Mouse (Mus musculus): ENCODE results near the gene Pak1. TPM values are rescaled to one million over a fixed set of nuclear protein-coding genes. Genes with fewer than 3 reads are reported as not detected.
"Not testable (repeated sequence)": the region's sequence is repeated elsewhere in the genome, so short reads cannot be mapped to it uniquely, and the experiment has no call there.

Gene Pak1
- polyA plus RNA-seq, 1 experiment from 2014 or later: 145 TPM

GRCm38 (mm10) chr7:97838574-97838973 lies 50.2 kb downstream of the Pak1 start:
- Histone ChIP-seq H3K36me3 (no peaks in the 10 kb centered on the region), H3K9ac (replicated peaks) (no peak overlapping the region), H3K4me2 (replicated peaks) (no peak overlapping the region), H3K9me3 (no peaks in the 10 kb centered on the region), H3K4me1 (replicated peaks) (peaks cover 10% of the 10 kb centered on the region), H3K27me3 (no peaks in the 10 kb centered on the region), H3K27ac (no peak overlapping the region), H3K4me3 (replicated peaks) (no peak overlapping the region)
- no peak for ATAC-seq

DNA sequence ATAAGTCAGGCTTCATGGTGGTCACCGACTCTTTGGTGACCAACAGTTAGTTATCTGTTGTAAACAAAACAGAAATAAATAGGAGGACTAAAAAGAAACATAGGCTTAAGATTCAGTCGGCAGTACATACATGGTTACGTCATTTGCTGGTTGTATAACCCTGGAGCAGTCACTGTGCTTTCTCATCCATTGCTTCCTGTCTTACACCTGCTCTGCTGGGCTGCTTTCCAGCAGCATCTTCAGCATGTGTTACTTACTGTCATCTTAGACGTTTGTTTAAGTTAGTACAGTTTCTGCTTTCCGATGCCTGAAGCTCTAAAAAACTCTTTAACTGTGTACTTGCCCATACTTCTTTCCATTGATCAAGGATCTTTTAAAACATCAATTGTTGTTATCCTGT lies 53.0 kb downstream of the Pak1 start:
- Histone ChIP-seq H3K4me2 (replicated peaks) (no peak overlapping the region), H3K36me3 (no peaks in the 10 kb centered on the region), H3K9me3 (no peaks in the 10 kb centered on the region), H3K4me3 (replicated peaks) (no peak overlapping the region), H3K9ac (replicated peaks) (no peak overlapping the region), H3K27me3 (no peaks in the 10 kb centered on the region), H3K4me1 (replicated peaks) (peaks cover 34% of the 10 kb centered on the region), H3K27ac (no peak overlapping the region)
- ATAC-seq: no peak
- 88% methylated on average over 5 of the region's 5 CpGs for WGBS

DNA sequence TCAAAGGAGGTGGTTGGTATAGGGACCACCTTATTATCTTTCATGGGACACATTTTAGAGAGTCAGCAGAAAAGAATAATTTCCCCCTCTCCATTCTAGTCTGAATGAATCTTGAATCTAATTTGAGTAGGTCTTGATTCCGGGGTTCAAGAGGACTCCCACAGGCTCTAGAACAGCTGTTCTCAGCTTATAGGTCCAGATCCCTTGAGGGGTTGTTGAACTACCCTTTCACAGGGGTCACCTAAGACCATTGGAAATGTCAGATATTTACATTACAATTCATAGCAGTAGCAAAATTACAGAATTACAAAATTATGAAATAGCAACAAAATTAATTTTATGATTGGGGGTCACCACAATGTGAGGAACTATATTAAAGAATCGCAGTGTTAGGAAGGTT lies 54.0 kb downstream of the Pak1 start:
- Histone ChIP-seq H3K9ac (replicated peaks) (peak overlapping the region; percentile 83; the same call in 1 of the 2 replicates), H3K36me3 (no peaks in the 10 kb centered on the region), H3K27me3 (no peaks in the 10 kb centered on the region), H3K27ac (peak overlapping the region; percentile 92), H3K4me1 (replicated peaks) (peaks cover 34% of the 10 kb centered on the region), H3K4me3 (replicated peaks) (peak overlapping the region; percentile 63), H3K4me2 (replicated peaks) (peak overlapping the region; percentile 58), H3K9me3 (no peaks in the 10 kb centered on the region)
- peak; percentile 37 for ATAC-seq
- 54% methylated on average over 2 of the region's 2 CpGs for WGBS

- WGBS: 4% methylated on average over 20 of the region's 22 CpGs
- no peaks in the 10 kb centered on the region for H3K27me3 ChIP-seq
- H3K9me3 ChIP-seq: no peaks in the 10 kb centered on the region
- H3K27ac ChIP-seq: peak overlapping the region; percentile 92
- peak; percentile 98 for ATAC-seq
- peak overlapping the region; percentile 58 for H3K4me2 ChIP-seq (replicated peaks)
- no peaks in the 10 kb centered on the region for H3K36me3 ChIP-seq
- peak overlapping the region; percentile 83 for H3K9ac ChIP-seq (replicated peaks)
- H3K4me3 ChIP-seq (replicated peaks): peak overlapping the region; percentile 63
- peaks cover 34% of the 10 kb centered on the region for H3K4me1 ChIP-seq (replicated peaks)
Observed at GRCm38 (mm10) chr7:97842806-97843570, 54.6 kb downstream of the Pak1 start.

DNA sequence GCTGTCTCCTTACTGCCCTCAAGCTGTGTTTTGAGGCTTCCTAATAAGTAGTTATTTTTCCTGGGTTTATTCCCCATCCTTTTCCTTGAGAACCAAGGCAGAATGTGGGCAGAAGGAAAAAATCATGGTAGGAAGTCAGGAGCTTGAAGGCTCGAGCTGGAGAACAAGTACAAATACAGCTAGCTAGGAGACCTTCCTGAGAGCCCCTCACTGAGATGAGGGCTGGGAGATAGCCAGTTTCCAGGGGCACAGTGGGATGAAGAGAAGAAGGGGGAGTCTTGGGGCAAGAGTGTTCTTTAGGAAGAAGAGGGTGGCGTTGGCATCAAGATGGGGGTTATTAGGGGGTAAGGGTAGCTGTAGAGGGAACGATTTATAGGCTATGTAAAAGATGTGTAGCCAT lies 56.1 kb downstream of the Pak1 start:
- H3K9me3 ChIP-seq: no peaks in the 10 kb centered on the region
- H3K4me3 ChIP-seq (replicated peaks): peak overlapping the region; percentile 63
- H3K4me1 ChIP-seq (replicated peaks): peaks cover 34% of the 10 kb centered on the region
- H3K9ac ChIP-seq (replicated peaks): peak overlapping the region; percentile 83
- no peaks in the 10 kb centered on the region for H3K27me3 ChIP-seq
- no peak for ATAC-seq
- 78% methylated on average over 3 of the region's 3 CpGs for WGBS
- peak overlapping the region; percentile 92; the same call in 1 of the 2 replicates for H3K27ac ChIP-seq
- H3K36me3 ChIP-seq: no peaks in the 10 kb centered on the region
- H3K4me2 ChIP-seq (replicated peaks): peak overlapping the region; percentile 58

DNA sequence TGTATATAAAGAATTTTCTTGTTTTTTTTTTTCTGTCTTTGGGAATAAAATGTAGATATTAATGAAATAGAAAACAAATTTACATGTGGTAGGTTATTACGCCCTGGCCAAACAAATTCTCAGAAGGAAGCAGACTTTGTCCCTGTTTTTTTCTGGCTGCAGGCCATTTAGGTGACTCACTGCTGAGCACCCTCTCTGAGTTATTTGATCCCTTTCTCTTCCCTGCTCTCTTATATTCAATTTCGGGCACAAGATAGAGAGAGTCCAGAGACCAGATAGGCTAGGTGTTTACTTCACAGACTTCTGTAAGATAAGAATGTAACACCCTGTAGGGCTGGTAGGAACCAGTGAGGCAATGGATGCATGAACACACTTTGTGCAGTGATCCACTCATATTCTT lies 57.2 kb downstream of the Pak1 start:
- Histone ChIP-seq H3K27ac (no peak overlapping the region), H3K9ac (replicated peaks) (no peak overlapping the region), H3K9me3 (no peaks in the 10 kb centered on the region), H3K4me1 (replicated peaks) (peaks cover 34% of the 10 kb centered on the region), H3K4me2 (replicated peaks) (peak overlapping the region; percentile 58; the same call in 1 of the 2 replicates), H3K4me3 (replicated peaks) (no peak overlapping the region), H3K36me3 (no peaks in the 10 kb centered on the region), H3K27me3 (no peaks in the 10 kb centered on the region)
- ATAC-seq: no peak
- 88% methylated on average over 2 of the region's 2 CpGs for WGBS

DNA sequence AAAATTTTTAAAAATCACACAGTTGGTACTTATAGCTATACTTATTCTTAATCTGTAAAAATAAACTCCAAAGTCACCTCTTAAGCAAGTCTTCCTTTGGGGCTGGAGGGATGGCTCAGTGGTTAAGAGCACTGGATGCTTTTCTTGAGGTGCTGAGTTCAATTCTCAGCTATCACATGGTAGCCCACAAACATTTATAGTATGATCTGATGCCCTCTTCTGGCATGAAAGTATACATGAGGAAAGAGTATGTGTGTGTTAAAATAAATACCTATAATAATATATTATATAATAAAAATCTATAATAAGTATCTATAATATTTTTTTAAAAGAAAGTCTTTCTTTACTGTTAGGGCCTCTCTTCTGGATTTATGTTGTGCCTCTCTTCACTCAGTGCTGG lies 58.2 kb downstream of the Pak1 start:
- Histone ChIP-seq H3K4me1 (replicated peaks) (peaks cover 34% of the 10 kb centered on the region), H3K9me3 (no peaks in the 10 kb centered on the region), H3K4me2 (replicated peaks) (no peak overlapping the region), H3K27ac (no peak overlapping the region), H3K36me3 (no peaks in the 10 kb centered on the region), H3K9ac (replicated peaks) (no peak overlapping the region), H3K27me3 (no peaks in the 10 kb centered on the region), H3K4me3 (replicated peaks) (no peak overlapping the region)
- no peak for ATAC-seq

DNA sequence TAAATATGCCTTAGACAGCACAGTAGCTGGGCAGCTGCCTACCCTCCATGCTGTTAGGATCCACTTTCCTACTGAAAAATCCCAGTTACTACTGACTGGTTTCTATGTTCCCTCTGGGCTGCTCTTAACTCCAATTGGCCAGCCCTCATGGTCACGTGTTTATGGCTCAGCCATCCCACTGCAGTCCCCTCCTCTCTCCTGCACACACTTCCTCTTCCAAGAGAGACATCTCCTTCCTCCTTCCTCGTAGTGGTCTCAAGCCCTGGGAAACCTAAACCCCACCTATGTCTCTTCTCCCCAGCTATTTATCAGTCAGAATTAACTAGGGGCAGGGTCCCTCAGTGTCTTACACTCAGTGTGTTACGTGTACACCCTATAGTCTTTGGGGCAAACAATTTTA lies 61.2 kb downstream of the Pak1 start:
- not testable (repeated sequence) for H3K27me3 ChIP-seq; H3K9ac ChIP-seq (replicated peaks); H3K4me2 ChIP-seq (replicated peaks); H3K27ac ChIP-seq; H3K36me3 ChIP-seq; ATAC-seq; H3K9me3 ChIP-seq; H3K4me3 ChIP-seq (replicated peaks)
- peaks cover 14% of the 10 kb centered on the region for H3K4me1 ChIP-seq (replicated peaks)
- 76% methylated on average over 3 of the region's 3 CpGs for WGBS

DNA sequence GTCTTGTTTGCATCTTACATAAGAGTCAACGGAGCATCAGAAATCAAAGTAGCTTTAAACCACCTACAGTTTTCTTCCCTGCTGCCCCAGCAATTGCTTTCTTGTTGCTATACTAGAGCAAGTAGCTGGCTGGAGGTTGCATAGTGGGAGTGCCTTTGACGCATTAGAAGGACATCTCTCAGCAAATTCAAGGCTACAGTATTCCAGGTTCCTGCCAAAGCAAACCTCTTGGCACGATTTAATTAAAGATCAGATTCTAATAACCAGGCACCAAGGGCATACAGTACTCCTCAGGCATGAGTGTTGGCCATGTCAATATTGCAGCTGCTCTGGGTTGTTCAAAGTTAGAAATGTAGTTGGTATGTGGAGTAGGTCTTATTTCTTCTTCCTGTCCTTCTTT lies 62.0 kb downstream of the Pak1 start:
- peaks cover 7% of the 10 kb centered on the region for H3K4me1 ChIP-seq (replicated peaks)
- no peak overlapping the region for H3K4me2 ChIP-seq (replicated peaks)
- WGBS: 82% methylated on average over 3 of the region's 3 CpGs
- H3K27me3 ChIP-seq: no peaks in the 10 kb centered on the region
- no peak overlapping the region for H3K4me3 ChIP-seq (replicated peaks)
- no peak overlapping the region for H3K9ac ChIP-seq (replicated peaks)
- no peak for ATAC-seq
- peaks cover 3% of the 10 kb centered on the region for H3K36me3 ChIP-seq
- H3K9me3 ChIP-seq: no peaks in the 10 kb centered on the region
- no peak overlapping the region for H3K27ac ChIP-seq

DNA sequence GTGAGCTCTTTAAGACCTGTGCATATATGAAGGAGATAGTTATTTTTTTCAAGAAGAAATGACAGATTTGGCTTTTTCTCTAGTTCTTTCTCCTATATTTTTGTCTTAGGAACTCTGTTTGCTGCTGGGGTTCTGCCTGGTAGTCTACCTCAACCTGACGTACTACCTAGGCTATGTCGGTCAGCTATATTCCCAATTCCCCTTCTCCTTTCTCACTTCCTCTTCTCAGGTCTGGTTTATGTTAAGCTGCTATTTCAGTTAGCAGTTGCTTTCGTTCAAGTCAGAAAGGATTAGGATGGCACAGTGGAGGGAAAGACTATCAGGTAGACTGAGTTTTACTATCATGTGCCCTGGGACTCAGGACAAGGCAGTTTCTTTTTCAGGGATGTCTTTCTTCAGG lies 75.2 kb downstream of the Pak1 start:
- Histone ChIP-seq H3K9me3 (no peaks in the 10 kb centered on the region), H3K27me3 (no peaks in the 10 kb centered on the region), H3K27ac (no peak overlapping the region), H3K4me3 (replicated peaks) (no peak overlapping the region), H3K4me2 (replicated peaks) (no peak overlapping the region), H3K9ac (replicated peaks) (no peak overlapping the region), H3K4me1 (replicated peaks) (no peaks in the 10 kb centered on the region), H3K36me3 (peaks cover 8% of the 10 kb centered on the region)
- no peak for ATAC-seq
- WGBS: 83% methylated on average over 3 of the region's 3 CpGs

- Histone ChIP-seq H3K9me3 (no peaks in the 10 kb centered on the region), H3K4me2 (replicated peaks) (no peak overlapping the region), H3K4me3 (replicated peaks) (no peak overlapping the region), H3K27ac (no peak overlapping the region), H3K9ac (replicated peaks) (no peak overlapping the region), H3K36me3 (peaks cover 8% of the 10 kb centered on the region), H3K27me3 (no peaks in the 10 kb centered on the region), H3K4me1 (replicated peaks) (no peaks in the 10 kb centered on the region)
- WGBS: 77% methylated on average over 1 of the region's 1 CpGs
- ATAC-seq: no peak
Observed at GRCm38 (mm10) chr7:97864531-97864930, 76.2 kb downstream of the Pak1 start.

DNA sequence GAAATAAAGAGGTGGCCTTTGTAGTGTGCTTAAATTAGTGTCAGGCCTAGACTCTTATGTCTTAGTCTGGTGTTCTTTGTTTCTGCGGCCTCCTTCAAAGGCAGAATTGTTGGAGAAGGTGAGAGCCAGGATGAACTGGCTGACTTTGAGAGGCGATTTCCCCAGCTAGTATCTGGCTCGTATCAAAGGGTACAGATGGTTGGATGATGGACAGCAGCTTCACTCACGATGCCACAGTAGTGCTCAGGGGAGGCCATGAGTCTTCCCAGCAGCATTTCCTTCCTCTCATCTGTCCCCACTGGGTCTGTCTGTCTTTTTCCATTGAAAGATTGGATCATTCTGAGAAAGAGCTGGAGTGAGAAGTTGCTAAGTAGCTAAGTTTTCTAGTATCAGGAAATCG lies 79.5 kb downstream of the Pak1 start:
- no peaks in the 10 kb centered on the region for H3K27me3 ChIP-seq
- no peak overlapping the region for H3K9ac ChIP-seq (replicated peaks)
- H3K4me3 ChIP-seq (replicated peaks): no peak overlapping the region
- no peak overlapping the region for H3K27ac ChIP-seq
- H3K36me3 ChIP-seq: peaks cover 11% of the 10 kb centered on the region
- WGBS: 83% methylated on average over 5 of the region's 5 CpGs
- H3K9me3 ChIP-seq: no peaks in the 10 kb centered on the region; the same call in 1 of the 2 replicates
- no peak overlapping the region for H3K4me2 ChIP-seq (replicated peaks)
- no peaks in the 10 kb centered on the region for H3K4me1 ChIP-seq (replicated peaks)
- ATAC-seq: no peak

DNA sequence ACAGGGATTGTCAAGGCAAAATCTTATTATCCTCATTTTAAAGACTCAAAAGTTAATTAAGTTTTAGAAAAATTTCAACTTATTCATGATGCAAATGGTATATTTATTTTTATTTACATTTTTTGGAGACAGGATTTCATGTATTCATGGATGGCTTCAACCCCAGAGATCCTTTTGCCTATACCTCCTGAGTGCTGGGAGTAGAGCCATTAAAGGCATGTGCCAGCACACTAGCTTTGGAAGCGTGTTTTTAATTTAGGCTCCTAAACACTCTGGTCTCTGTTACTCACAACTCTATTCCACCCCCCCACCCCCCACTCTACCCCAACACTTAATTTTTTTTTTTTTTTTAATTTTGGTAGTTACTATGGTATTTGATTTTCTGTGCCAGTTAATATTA lies 80.4 kb downstream of the Pak1 start:
- H3K9me3 ChIP-seq: no peaks in the 10 kb centered on the region; the same call in 1 of the 2 replicates
- no peaks in the 10 kb centered on the region for H3K4me1 ChIP-seq (replicated peaks)
- peaks cover 11% of the 10 kb centered on the region for H3K36me3 ChIP-seq
- H3K4me3 ChIP-seq (replicated peaks): no peak overlapping the region
- H3K4me2 ChIP-seq (replicated peaks): no peak overlapping the region
- WGBS: 90% methylated on average over 1 of the region's 1 CpGs
- ATAC-seq: no peak
- H3K9ac ChIP-seq (replicated peaks): no peak overlapping the region
- H3K27me3 ChIP-seq: no peaks in the 10 kb centered on the region
- H3K27ac ChIP-seq: no peak overlapping the region
